40 mouse cellular contexts compared by ENCODE assay signal in the genomic region with DNA sequence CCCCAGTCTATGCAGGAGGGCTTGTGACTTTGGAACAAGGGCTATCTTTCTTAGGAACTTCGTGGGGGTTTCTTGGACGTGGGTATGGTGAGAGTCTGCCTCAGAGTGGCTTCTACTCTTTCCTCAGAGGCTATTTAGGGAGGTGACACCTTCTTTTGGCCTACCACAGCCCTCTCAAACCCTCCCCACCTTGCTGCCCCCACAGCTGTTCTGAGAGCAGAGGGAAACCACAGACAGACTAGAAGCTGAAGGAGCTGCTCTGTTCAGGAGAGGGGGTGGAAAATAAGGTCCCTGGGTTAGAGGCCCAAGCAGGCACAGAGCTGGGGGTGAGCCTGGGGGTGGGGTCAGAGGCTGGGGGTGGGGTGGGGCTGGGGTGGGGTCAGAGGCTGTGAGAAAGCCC. TPM values are rescaled to one million over a fixed set of nuclear protein-coding genes. Genes with fewer than 3 reads are reported as not detected.
A peak's percentile ranks its signal among the peaks of the same experiment; 100 is the strongest.
DNase-seq lines count a peak whose midpoint lies in the region; ATAC-seq and TF ChIP-seq lines count a peak whose summit lies in the region.
"Had no signal": no experiment of that assay in that cellular context is flagged by ENCODE, and none has a peak within 500 bp of the region (broad histone marks: within the 10 kb centered on the region; RNA-seq: fewer than 3 reads in every experiment).

No protein-coding gene starts in this region.

- no peak for TF ChIP-seq RAD21 in CH12.LX (IDR thresholded peaks at IDR 0.05; ENCODE audit: low read depth, low read length)

- no peak overlapping the region for H3ac ChIP-seq in myocyte (ENCODE audit: control insufficient read depth, insufficient read length)

- peak; percentile 16 for DNase-seq in CD4-positive, CD25-positive, alpha-beta regulatory T cell, adult 2 months (ENCODE audit: low read depth, low spot score)
- DNase-seq in CH12.LX (ENCODE audit: extremely low read depth): peak; percentile 86
- peak; percentile 50 for DNase-seq in thymus, postnatal 25 days
- no peak for DNase-seq in heart, postnatal 4 days
- DNase-seq in lung, adult 2 months: no peak
- no peak for DNase-seq in right cerebral cortex, postnatal 25 days
- DNase-seq: adrenal gland, adult 8-10 months; cerebellum, adult 2 months; cerebellum, postnatal 14 days; gastrocnemius, adult 2 months; heart, adult 2 months; kidney, adult 9 months; kidney, postnatal 10 days; layer of hippocampus, adult 9-11 months; lung, postnatal 36 days; retina, postnatal 1 day; right cerebral cortex, postnatal 14 days; spleen, adult 18-20 months had no signal

- H3K4me2 ChIP-seq in CH12.LX (ENCODE audit: insufficient read depth, low read depth, poor library complexity, severe bottlenecking): no peak overlapping the region
- H3K4me2 ChIP-seq in myocyte (ENCODE audit: low read depth): peak overlapping the region; percentile 64
- H3K4me2 ChIP-seq: embryonic facial prominence, embryonic 15.5 days; heart, embryonic 12.5 days; limb, embryonic 12.5 days; midbrain, embryonic 13.5 days; neural tube, embryonic 15.5 days had no signal

- H3K4me3 ChIP-seq in CH12.LX (replicated peaks in 1 of 3; ENCODE audit: low read depth in 2 of 3, low read length in 2 of 3, poor library complexity in 1 of 3) (no peak overlapping the region), myocyte (no peak overlapping the region)
- no peak overlapping the region for H3K4me3 ChIP-seq in lung, adult 2 months (replicated peaks; ENCODE audit: extremely low read depth, low read depth, low read length)
- H3K4me3 ChIP-seq: embryonic facial prominence, embryonic 10.5 days; embryonic facial prominence, embryonic 15.5 days; gastrocnemius, adult 2 months; heart, adult 2 months; heart, embryonic 12.5 days; limb, embryonic 12.5 days; megakaryocyte, embryonic 14.5 days; midbrain, embryonic 13.5 days; neural tube, embryonic 15.5 days had no signal

- no peak for TF ChIP-seq CTCF in CH12.LX (conservative IDR thresholded peaks at IDR 0.05 in 1 of 2, IDR thresholded peaks at IDR 0.05 in 1 of 2; ENCODE audit: low read depth in 2 of 2, low read length in 2 of 2)
- no peak for TF ChIP-seq CTCF in lung, adult 2 months (IDR thresholded peaks at IDR 0.05; ENCODE audit: insufficient read depth, low read length)

- H3K36me3 ChIP-seq in CH12.LX (replicated peaks in 1 of 2; ENCODE audit: control insufficient read depth in 1 of 2, insufficient read depth in 1 of 2, low read length in 1 of 2) (no peaks in the 10 kb centered on the region), myocyte (ENCODE audit: control insufficient read depth, insufficient read depth) (no peaks in the 10 kb centered on the region)
- H3K36me3 ChIP-seq: embryonic facial prominence, embryonic 10.5 days; embryonic facial prominence, embryonic 15.5 days; heart, embryonic 12.5 days; limb, embryonic 12.5 days; midbrain, embryonic 13.5 days; neural tube, embryonic 15.5 days had no signal

- H3K79me2 ChIP-seq in CH12.LX (replicated peaks; ENCODE audit: control insufficient read depth, extremely low read depth, insufficient read depth, poor library complexity, severe bottlenecking) (no peaks in the 10 kb centered on the region), myocyte (ENCODE audit: control insufficient read depth, insufficient read depth) (no peaks in the 10 kb centered on the region)

- TF ChIP-seq POLR2A in CH12.LX (IDR thresholded peaks at IDR 0.05; ENCODE audit: low read depth, low read length) (no peak), myocyte (IDR thresholded peaks at IDR 0.05; ENCODE audit: insufficient read length, low read depth) (no peak)
- no peak for TF ChIP-seq POLR2A in lung, adult 2 months (IDR thresholded peaks at IDR 0.05; ENCODE audit: borderline replicate concordance, extremely low read depth, low read depth, low read length)

- H3K27ac ChIP-seq in CH12.LX (ENCODE audit: insufficient read depth, low read depth): no peak overlapping the region
- H3K27ac ChIP-seq: embryonic facial prominence, embryonic 10.5 days; embryonic facial prominence, embryonic 15.5 days; gastrocnemius, adult 2 months; heart, adult 2 months; hindbrain, postnatal 0 days; limb, embryonic 12.5 days; midbrain, embryonic 13.5 days; neural tube, embryonic 15.5 days had no signal

- peaks cover 0 to 18% of the 10 kb centered on the region in 2 experiments; a peak in 2 of 4 replicates for H3K4me1 ChIP-seq in CH12.LX (ENCODE audit: control insufficient read depth in 1 of 2, insufficient read depth in 2 of 2)
- H3K4me1 ChIP-seq in lung, adult 2 months (ENCODE audit: control insufficient read depth, insufficient read depth, low read length): no peaks in the 10 kb centered on the region
- H3K4me1 ChIP-seq: midbrain, embryonic 13.5 days had no signal

- dilution Hi-C loops in CH12.LX (cut with MboI; ENCODE audit: extremely low pct_ligation_motif_present, extremely low pct_unique_long_range_greater_than_20kb, low sequenced_read_pairs): no loop called here

- no peaks in the 10 kb centered on the region for H3K27me3 ChIP-seq in CH12.LX (replicated peaks)
- peaks cover 19% of the 10 kb centered on the region for H3K27me3 ChIP-seq in myocyte (ENCODE audit: control insufficient read depth, insufficient read depth, insufficient read length)
- H3K27me3 ChIP-seq: embryonic facial prominence, embryonic 15.5 days; heart, embryonic 12.5 days; limb, embryonic 12.5 days; midbrain, embryonic 13.5 days; neural tube, embryonic 15.5 days had no signal

- in situ Hi-C loops in CH12.LX (cut with MboI; ENCODE audit: low pct_ligation_motif_present, low pct_unique_long_range_greater_than_20kb, low sequenced_read_pairs): no loop called here

- peak; percentile 71 for TF ChIP-seq EP300 in CH12.LX (IDR thresholded peaks at IDR 0.05; ENCODE audit: low read length)

- peaks cover 10% of the 10 kb centered on the region for H3K9me3 ChIP-seq in CH12.LX (replicated peaks; ENCODE audit: low read length)
- H3K9me3 ChIP-seq: embryonic facial prominence, embryonic 10.5 days; embryonic facial prominence, embryonic 15.5 days; heart, embryonic 12.5 days; limb, embryonic 12.5 days; midbrain, embryonic 13.5 days; neural tube, embryonic 15.5 days had no signal

- 42% methylated on average over 2 of the region's 2 CpGs for WGBS in lung, adult 2 months

- ATAC-seq in CD4-positive, CD25-positive, alpha-beta regulatory T cell, adult 4 months: no peak
- ATAC-seq: forebrain, embryonic 14.5 days; hindbrain, postnatal 0 days; intestine, embryonic 16.5 days; midbrain, embryonic 13.5 days had no signal

- no peak overlapping the region for H3K9ac ChIP-seq in CH12.LX (ENCODE audit: insufficient read depth, low read depth)
- H3K9ac ChIP-seq: embryonic facial prominence, embryonic 15.5 days; heart, embryonic 12.5 days; limb, embryonic 12.5 days; midbrain, embryonic 13.5 days; neural tube, embryonic 15.5 days had no signal

TF ChIP-seq in CH12.LX, 34 proteins besides CTCF, POLR2A, EP300 and RAD21 (continues in another document):
- TF ChIP-seq UBTF (IDR thresholded peaks at IDR 0.05; ENCODE audit: low read depth, low read length) (no peak), RCOR1 (conservative IDR thresholded peaks at IDR 0.05; ENCODE audit: low read depth, low read length) (no peak), ZMIZ1 (IDR thresholded peaks at IDR 0.05; ENCODE audit: low read depth, low read length) (no peak), ELF1 (IDR thresholded peaks at IDR 0.05; ENCODE audit: low read depth, low read length) (no peak)

TF ChIP-seq in myocyte, 11 proteins besides CTCF, POLR2A, EP300 and RAD21 (continues in another document):
- TF ChIP-seq CEBPB (IDR thresholded peaks at IDR 0.05; ENCODE audit: insufficient read depth, poor library complexity, severe bottlenecking) (no peak), USF1 (IDR thresholded peaks at IDR 0.05; ENCODE audit: low read depth) (no peak), SRF (IDR thresholded peaks at IDR 0.05; ENCODE audit: control insufficient read depth, insufficient read length, low read depth) (no peak), MAX (IDR thresholded peaks at IDR 0.05; ENCODE audit: low read depth) (no peak)

RNA-seq across cellular contexts. Expression of a gene that starts 10.6 kb away (rescaled TPM):
- polyA plus RNA-seq in CD4-positive, CD25-positive, alpha-beta regulatory T cell, adult 4 months (2017; shearing (Covaris generic)): 1 to 10 TPM in 1 of 2 experiments, under 1 TPM in 1; 0.85 to 1.3 TPM
- total RNA-seq in CH12.LX (2012; rRNA removed) (not detected in 2 replicates), CH12.LX (2014; rRNA removed) (not detected in 2 replicates)
- polyA plus RNA-seq in CH12.LX (2012; ENCODE audit: insufficient read length, low read depth) (0.16 TPM in 1 of 2 replicates, not detected in the other), myocyte (2012; fragmentation: generic; extraction: Trizol) (not detected)
- total RNA-seq in heart, postnatal 4 days (2021): not detected
- polyA plus RNA-seq in lung, adult 2 months (2012; rRNA removed): 0.27 and 0.58 TPM in 2 replicates
- total RNA-seq: adrenal gland, postnatal 4 days; ES-E14; gastrocnemius, adult 2 months; heart, adult 2 months; hindbrain, postnatal 0 days; left cerebral cortex, adult 18-20 months; left cerebral cortex, postnatal 25 days; liver, adult 2 months had no signal
- polyA plus RNA-seq: cerebellum, adult 2 months; cortical plate, adult 2 months; embryonic facial prominence, embryonic 10.5 days; embryonic facial prominence, embryonic 15.5 days; forebrain, embryonic 14.5 days; heart, adult 2 months; heart, embryonic 12.5 days; heart, postnatal 0 days; hindbrain, embryonic 11.5 days; hindbrain, postnatal 0 days; intestine, embryonic 16.5 days; limb, embryonic 12.5 days; liver, embryonic 16.5 days; lung, embryonic 16.5 days; midbrain, embryonic 13.5 days; neural tube, embryonic 15.5 days had no signal

RNA-seq across cellular contexts. Expression of a gene that starts 17.6 kb away (rescaled TPM):
- 10 to 100 TPM; 20.9 to 28.2 TPM for polyA plus RNA-seq in CD4-positive, CD25-positive, alpha-beta regulatory T cell, adult 4 months (2017; shearing (Covaris generic))
- total RNA-seq in CH12.LX (2012; rRNA removed): 9.2 and 10.6 TPM in 2 replicates
- 3.0 and 3.6 TPM in 2 replicates for total RNA-seq in CH12.LX (2014; rRNA removed)
- polyA plus RNA-seq in CH12.LX (2012; ENCODE audit: insufficient read length, low read depth): 15.6 and 15.9 TPM in 2 replicates
- polyA plus RNA-seq in myocyte (2012; fragmentation: generic; extraction: Trizol): 0.58 TPM
- total RNA-seq in heart, postnatal 4 days (2021): not detected
- polyA plus RNA-seq in lung, adult 2 months (2012; rRNA removed): 7.2 and 14.7 TPM in 2 replicates
- total RNA-seq: adrenal gland, adult 8-10 months; gastrocnemius, adult 2 months; heart, adult 2 months had no signal
- polyA plus RNA-seq: heart, postnatal 0 days had no signal

RNA-seq across cellular contexts. Expression of a gene that starts 24.4 kb away (rescaled TPM):
- not detected for polyA plus RNA-seq in CD4-positive, CD25-positive, alpha-beta regulatory T cell, adult 4 months (2017; shearing (Covaris generic))
- total RNA-seq in CH12.LX (2012; rRNA removed) (0.04 and 0.08 TPM in 2 replicates), CH12.LX (2014; rRNA removed) (not detected in 2 replicates)
- polyA plus RNA-seq in CH12.LX (2012; ENCODE audit: insufficient read length, low read depth) (not detected in 2 replicates), myocyte (2012; fragmentation: generic; extraction: Trizol) (0.16 TPM)
- under 1 TPM; 0.27 to 0.29 TPM for total RNA-seq in heart, postnatal 4 days (2021)
- polyA plus RNA-seq in lung, adult 2 months (2012; rRNA removed): 0.06 TPM in 1 of 2 replicates, not detected in the other
- total RNA-seq: adrenal gland, adult 8-10 months; heart, adult 2 months; hindbrain, postnatal 0 days; left cerebral cortex, adult 18-20 months; left cerebral cortex, postnatal 25 days; liver, adult 2 months had no signal
- polyA plus RNA-seq: cortical plate, adult 2 months; embryonic facial prominence, embryonic 15.5 days; forebrain, embryonic 14.5 days; heart, adult 2 months; hindbrain, postnatal 0 days; liver, adult 2 months; lung, embryonic 16.5 days had no signal

RNA-seq across cellular contexts. Expression of a gene that starts 42.3 kb away (rescaled TPM):
- 10 to 100 TPM; 23.5 to 24.3 TPM for polyA plus RNA-seq in CD4-positive, CD25-positive, alpha-beta regulatory T cell, adult 4 months (2017; shearing (Covaris generic))
- total RNA-seq in CH12.LX (2012; rRNA removed): 26.0 and 29.4 TPM in 2 replicates
- total RNA-seq in CH12.LX (2014; rRNA removed): 12.9 TPM in 2 replicates
- polyA plus RNA-seq in CH12.LX (2012; ENCODE audit: insufficient read length, low read depth): 33.1 and 34.5 TPM in 2 replicates
- 30.5 TPM for polyA plus RNA-seq in myocyte (2012; fragmentation: generic; extraction: Trizol)
- total RNA-seq in heart, postnatal 4 days (2021): 10 to 100 TPM; 39.1 to 40.7 TPM
- 21.6 and 28.4 TPM in 2 replicates for polyA plus RNA-seq in lung, adult 2 months (2012; rRNA removed)

RNA-seq across cellular contexts. Expression of a gene that starts 51.8 kb away (rescaled TPM):
- 1,000 to 10,000 TPM; 2,918 to 3,094 TPM for polyA plus RNA-seq in CD4-positive, CD25-positive, alpha-beta regulatory T cell, adult 4 months (2017; shearing (Covaris generic))
- total RNA-seq in CH12.LX (2012; rRNA removed) (2,306 and 3,109 TPM in 2 replicates), CH12.LX (2014; rRNA removed) (4,323 and 5,448 TPM in 2 replicates)
- polyA plus RNA-seq in CH12.LX (2012; ENCODE audit: insufficient read length, low read depth) (1,849 and 1,886 TPM in 2 replicates), myocyte (2012; fragmentation: generic; extraction: Trizol) (not detected)
- 1 to 10 TPM; 4.3 to 5.6 TPM for total RNA-seq in heart, postnatal 4 days (2021)
- polyA plus RNA-seq in lung, adult 2 months (2012; rRNA removed): 52.8 and 76.5 TPM in 2 replicates
- total RNA-seq: hindbrain, postnatal 0 days had no signal

Comparison
In these comparisons a context has a peak if more than half of its experiments do, and no peak if none do; other contexts are left out.
1. DNase-seq: peak in CD4-positive, CD25-positive, alpha-beta regulatory T cell, adult 2 months (single experiment), CH12.LX (single experiment) and thymus, postnatal 25 days (single experiment); none in heart, postnatal 4 days (single experiment), lung, adult 2 months (single experiment) and right cerebral cortex, postnatal 25 days (single experiment).